Mouse (Mus musculus) intestine, postnatal 0 days (tissue): Measurements from ENCODE around the gene Tnnt3. TPM values are rescaled to one million over a fixed set of nuclear protein-coding genes. Genes with fewer than 3 reads are reported as not detected.

Experiments used
- ATAC-seq: fragments of 200-750 bp; cut with Nextera tagmentation; 2 replicates; pipeline ENCODE4 v1.8.0; 2017; ENCODE audit warnings: mild to moderate bottlenecking, moderate TSS enrichment, moderate library complexity
- H3K27ac ChIP-seq: fragments of 300-500 bp; sonication (generic); 2 replicates; pipeline ENCODE4 v1.5.1; 2014; ENCODE audit warnings: mild to moderate bottlenecking, low read depth, low read length, moderate library complexity
- H3K27me3 ChIP-seq: fragments of 300-500 bp; sonication (generic); replicated peaks from 2 replicates; pipeline ENCODE4 v1.6.1; 2014; ENCODE audit warnings: low read length, mixed read lengths; ENCODE audit not compliant: control insufficient read depth, insufficient read depth
- H3K36me3 ChIP-seq: fragments of 300-500 bp; sonication (generic); 2 replicates; pipeline ENCODE4 v1.6.1; 2014; ENCODE audit warnings: mild to moderate bottlenecking, moderate library complexity; ENCODE audit not compliant: control insufficient read depth, insufficient read depth
- H3K4me1 ChIP-seq: fragments of 300-500 bp; sonication (generic); replicated peaks from 2 replicates; pipeline ENCODE4 v1.6.1; 2014; ENCODE audit warnings: antibody characterized with exemption, low read length, mixed read lengths; ENCODE audit not compliant: control insufficient read depth, insufficient read depth
- H3K4me2 ChIP-seq: fragments of 300-500 bp; sonication (generic); replicated peaks from 2 replicates; pipeline ENCODE4 v1.6.1; 2014; ENCODE audit warnings: low read depth, mild to moderate bottlenecking, moderate library complexity
- H3K4me3 ChIP-seq: fragments of 300-500 bp; sonication (generic); 2 replicates; pipeline ENCODE4 v1.5.1; 2014; ENCODE audit warnings: low read depth, low read length
- H3K9ac ChIP-seq: fragments of 300-500 bp; sonication (generic); 2 replicates; pipeline ENCODE4 v1.6.1; 2014; ENCODE audit warnings: mild to moderate bottlenecking, low read depth, low read length
- H3K9me3 ChIP-seq: fragments of 300-500 bp; sonication (generic); 2 replicates; pipeline ENCODE4 v1.6.1; 2016; ENCODE audit warnings: mixed run types; ENCODE audit not compliant: control insufficient read depth
- CTCF ChIP-seq: sonication (generic); IDR thresholded peaks from 2 replicates; pipeline ENCODE4 v1.5.1; 2016; ENCODE audit warnings: low read depth, mild to moderate bottlenecking, control low read depth, antibody characterized with exemption, moderate library complexity
- whole genome bisulfite sequencing: fragments of 180-500 bp; shearing (Covaris S2); extraction: QIAGEN DNeasy Blood & Tissue Kit; methylation state at CpG from one replicate; pipeline ENCODE4 v1.1.7; 2014; 5-methylcytosine and 5-hydroxymethylcytosine counted together
- polyA plus RNA-seq: library from polyadenylated mRNA; unstranded; fragments of >200 nt; fragmentation: Nextera tagmentation; extraction: Ambion mirVana; gene quantifications from 2 replicates; pipeline ENCODE4 v1.2.1, GENCODE M21; 2015

The Tnnt3 gene
- polyA plus RNA-seq, 1 experiment from 2014 or later, result 3.0 TPM

DNA sequence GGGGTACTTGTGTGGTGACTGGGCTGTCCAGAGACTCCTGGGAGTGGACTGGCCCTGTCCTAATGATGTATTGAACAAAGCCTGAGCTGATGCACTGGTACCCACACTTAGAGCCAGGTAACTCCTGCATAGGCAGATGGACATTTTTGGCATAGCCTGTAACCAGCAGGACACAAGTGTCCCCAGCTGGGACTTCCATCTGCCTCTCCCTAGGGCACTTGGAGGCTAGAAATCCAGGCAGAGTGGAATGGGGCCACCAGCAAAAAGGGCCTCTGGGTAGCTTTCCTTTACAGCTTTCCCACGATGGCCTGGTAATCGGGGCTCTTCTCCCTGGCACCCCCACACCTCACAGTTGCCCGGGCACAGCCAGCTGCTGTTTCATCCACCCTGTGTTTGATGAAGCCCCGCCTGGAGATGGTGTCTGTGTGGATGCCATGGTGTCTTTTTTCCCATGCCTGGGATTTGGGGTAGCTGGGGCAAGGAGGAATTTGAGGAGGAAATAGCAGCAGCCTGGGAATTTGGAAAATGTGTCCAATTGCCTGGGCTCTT lies 63.3 kb downstream of the Tnnt3 start:
- Histone ChIP-seq H3K4me1 (peaks cover 18% of the 10 kb centered on the region), H3K4me3 (no peak overlapping the region), H3K9me3 (no peaks in the 10 kb centered on the region), H3K27me3 (no peaks in the 10 kb centered on the region), H3K9ac (no peak overlapping the region), H3K27ac (no peak overlapping the region), H3K4me2 (no peak overlapping the region), H3K36me3 (no peaks in the 10 kb centered on the region)
- WGBS, result 51% methylated on average over 4 of the region's 4 CpGs
- no peak for TF ChIP-seq CTCF
- ATAC-seq, result no peak

DNA sequence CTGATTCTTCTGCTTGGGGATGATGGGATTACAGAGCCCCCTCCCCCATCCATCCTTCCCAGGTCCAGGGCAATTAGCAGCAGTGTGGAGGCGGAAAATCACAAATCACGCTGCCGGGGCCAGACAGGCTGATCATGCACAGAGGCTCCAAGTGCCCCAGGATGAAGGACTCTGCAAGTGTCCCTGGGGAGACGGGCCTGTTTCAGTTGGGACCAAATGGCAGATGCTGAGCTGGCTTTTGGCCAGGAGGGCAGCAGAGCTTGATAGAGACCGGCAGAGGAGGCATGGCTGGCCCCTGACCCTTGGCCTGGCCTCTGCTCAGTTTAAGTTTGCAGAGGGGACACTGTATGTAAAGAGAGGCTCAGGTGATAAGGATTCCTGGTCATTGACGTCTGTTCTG lies 64.5 kb downstream of the Tnnt3 start:
- no peak for ATAC-seq
- Histone ChIP-seq H3K4me1 (peaks cover 19% of the 10 kb centered on the region), H3K4me3 (no peak overlapping the region)

DNA sequence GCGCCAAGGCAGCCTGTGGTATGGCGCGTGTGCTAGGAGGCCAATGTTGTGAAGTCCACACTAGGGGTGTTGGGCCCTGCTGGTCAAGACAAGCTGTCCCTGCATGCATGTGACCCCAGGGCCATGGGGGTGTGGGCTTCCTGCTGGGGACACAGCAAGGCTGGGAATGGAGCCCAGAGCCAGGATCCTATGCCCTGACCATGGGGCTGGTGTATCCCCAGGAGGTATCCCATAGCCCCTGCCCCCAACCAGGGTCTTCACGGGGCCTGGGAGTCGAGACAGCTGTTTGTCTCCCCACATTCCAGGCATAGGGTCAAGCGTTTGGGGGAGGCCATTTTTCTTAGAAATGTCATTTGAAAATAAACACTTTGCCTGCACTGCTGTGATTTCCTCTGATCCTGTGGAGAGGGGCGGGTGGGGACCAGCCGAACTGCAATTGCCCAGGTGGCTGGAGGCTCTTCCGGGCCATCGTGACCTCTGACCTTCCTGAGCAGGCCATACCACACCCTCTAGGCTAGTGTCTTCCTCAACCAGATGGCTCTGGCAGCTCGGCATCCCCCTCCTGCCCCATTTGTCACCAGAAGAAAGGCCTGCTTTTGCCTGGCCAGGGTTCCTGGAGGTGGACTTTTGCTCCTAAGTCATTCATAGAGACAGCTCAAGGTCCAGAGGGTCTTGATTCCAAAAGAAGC lies 66.5 kb downstream of the Tnnt3 start:
- WGBS, result 44% methylated on average over 11 of the region's 11 CpGs
- no peak overlapping the region for H3K9ac ChIP-seq

More for the DNA sequence above, 64.5 kb downstream of the Tnnt3 start:
- no peak overlapping the region for H3K4me2 ChIP-seq
- H3K9me3 ChIP-seq, result no peaks in the 10 kb centered on the region
- no peaks in the 10 kb centered on the region for H3K27me3 ChIP-seq
- no peaks in the 10 kb centered on the region for H3K36me3 ChIP-seq
- H3K27ac ChIP-seq, result no peak overlapping the region
- TF ChIP-seq CTCF, result no peak
- no peak overlapping the region for H3K9ac ChIP-seq
- 29% methylated on average over 6 of the region's 6 CpGs for WGBS

More for the DNA sequence above, 66.5 kb downstream of the Tnnt3 start:
- Histone ChIP-seq H3K4me1 (peaks cover 19% of the 10 kb centered on the region), H3K36me3 (no peaks in the 10 kb centered on the region), H3K27me3 (no peaks in the 10 kb centered on the region), H3K4me2 (no peak overlapping the region), H3K4me3 (no peak overlapping the region), H3K9me3 (no peaks in the 10 kb centered on the region), H3K27ac (no peak overlapping the region)
- 0 out of 2 replicates have a peak, but pooled peaks have one; percentile 2 for TF ChIP-seq CTCF
- no peak for ATAC-seq

Other genes with a start within 250 kb of the Tnnt3 start
- gene Gm2431, start 240.5 kb upstream of the Tnnt3 start, polyA plus RNA-seq, result not detected in 2 replicates
- gene Gm4559, start 224.5 kb upstream of the Tnnt3 start, polyA plus RNA-seq, result not detected in 2 replicates
- not detected in 2 replicates for gene Krtap5-1, start 201.7 kb upstream of the Tnnt3 start, polyA plus RNA-seq
- not detected in 2 replicates for gene Krtap5-4, start 195.3 kb upstream of the Tnnt3 start, polyA plus RNA-seq
- gene Ifitm10, start 125.1 kb upstream of the Tnnt3 start, polyA plus RNA-seq, result 1.5 and 1.6 TPM in 2 replicates
- gene Gm49369, start 116.2 kb upstream of the Tnnt3 start, polyA plus RNA-seq, result not detected in 2 replicates
- 479 and 496 TPM in 2 replicates for gene Ctsd, start 110.8 kb upstream of the Tnnt3 start, polyA plus RNA-seq
- 0.60 and 1.3 TPM in 2 replicates for gene Syt8, start 64.0 kb upstream of the Tnnt3 start, polyA plus RNA-seq
- 1.9 and 2.4 TPM in 2 replicates for gene Tnni2, start 57.0 kb upstream of the Tnnt3 start, polyA plus RNA-seq
- 55.2 and 61.8 TPM in 2 replicates for gene Lsp1, start 38.0 kb upstream of the Tnnt3 start, polyA plus RNA-seq
- gene Mrpl23, start 33.9 kb downstream of the Tnnt3 start, polyA plus RNA-seq, result 26.7 and 33.0 TPM in 2 replicates
- 483 and 499 TPM in 2 replicates for gene Igf2, start 168.0 kb downstream of the Tnnt3 start, polyA plus RNA-seq
- gene Gm49394, start 171.1 kb downstream of the Tnnt3 start, polyA plus RNA-seq, result not detected in 2 replicates
- 18.1 and 38.6 TPM in 2 replicates for gene Ins2, start 244.5 kb downstream of the Tnnt3 start, polyA plus RNA-seq